ENCODE assay signal across 8 mouse cellular contexts in genomic region chr7:101321218-101321827, GRCm38 (mm10). TPM values are rescaled to one million over a fixed set of nuclear protein-coding genes. Genes with fewer than 3 reads are reported as not detected.
DNase-seq lines count a peak whose midpoint lies in the region; ATAC-seq and TF ChIP-seq lines count a peak whose summit lies in the region.

No protein-coding gene starts in this region.

- no peaks in the 10 kb centered on the region for H3K36me3 ChIP-seq in G1E (replicated peaks)
- H3K36me3 ChIP-seq in hindbrain, embryonic 10.5 days, result no peaks in the 10 kb centered on the region
- no peaks in the 10 kb centered on the region for H3K36me3 ChIP-seq in limb, embryonic 11.5 days (ENCODE audit: control insufficient read depth, insufficient read depth, low read length)
- H3K36me3 ChIP-seq in midbrain, embryonic 11.5 days (ENCODE audit: control insufficient read depth, insufficient read depth, low read length), result no peaks in the 10 kb centered on the region
- no peaks in the 10 kb centered on the region for H3K36me3 ChIP-seq in stomach, embryonic 15.5 days

- DNase-seq in A20 (ENCODE audit: low read depth, low spot score) (peak; percentile 22), G1E (ENCODE audit: low spot score) (no peak)
- DNase-seq in embryo, embryonic 10.5 days (ENCODE audit: low spot score), result peak; percentile 46
- peak; percentile 58 for DNase-seq in hindbrain, embryonic 10.5 days (ENCODE audit: low spot score)
- peak; percentile 68 for DNase-seq in limb, embryonic 11.5 days (ENCODE audit: low spot score)
- peak; percentile 95 for DNase-seq in midbrain, embryonic 11.5 days (ENCODE audit: low spot score, missing footprints)
- no peak for DNase-seq in frontal cortex, adult 2 months (ENCODE audit: extremely low spot score in 1 of 2, low spot score in 1 of 2)

- peaks cover 78% of the 10 kb centered on the region for H3K27me3 ChIP-seq in G1E (ENCODE audit: insufficient read depth, low read length)
- H3K27me3 ChIP-seq in hindbrain, embryonic 10.5 days (ENCODE audit: insufficient read depth, poor library complexity, severe bottlenecking), result peaks cover 68% of the 10 kb centered on the region
- H3K27me3 ChIP-seq in limb, embryonic 11.5 days (ENCODE audit: control insufficient read depth, insufficient read depth, low read length), result peaks cover 7% of the 10 kb centered on the region; the same call in 1 of the 2 replicates
- peaks cover 22% of the 10 kb centered on the region for H3K27me3 ChIP-seq in midbrain, embryonic 11.5 days (ENCODE audit: control insufficient read depth, insufficient read depth, low read length)
- H3K27me3 ChIP-seq in stomach, embryonic 15.5 days (replicated peaks), result no peaks in the 10 kb centered on the region

- H3K9me3 ChIP-seq in G1E (replicated peaks), result no peaks in the 10 kb centered on the region
- no peaks in the 10 kb centered on the region for H3K9me3 ChIP-seq in hindbrain, embryonic 10.5 days
- no peaks in the 10 kb centered on the region for H3K9me3 ChIP-seq in limb, embryonic 11.5 days (ENCODE audit: control insufficient read depth, low read length)
- no peaks in the 10 kb centered on the region for H3K9me3 ChIP-seq in midbrain, embryonic 11.5 days (ENCODE audit: control insufficient read depth, low read length)
- no peaks in the 10 kb centered on the region for H3K9me3 ChIP-seq in stomach, embryonic 15.5 days

- H3K9ac ChIP-seq in limb, embryonic 11.5 days (ENCODE audit: low read length), result peak overlapping the region; percentile 68
- H3K9ac ChIP-seq in midbrain, embryonic 11.5 days (ENCODE audit: low read length), result peak overlapping the region; percentile 75
- peak overlapping the region; percentile 74 for H3K9ac ChIP-seq in stomach, embryonic 15.5 days

- no peak for ATAC-seq in G1E (ENCODE audit: extremely low read depth, insufficient number of reproducible peaks, low FRiP score, poor library complexity, severe bottlenecking)
- ATAC-seq in limb, embryonic 11.5 days (ENCODE audit: insufficient number of reproducible peaks, low FRiP score, low TSS enrichment, low read depth), result peak; percentile 65
- ATAC-seq in midbrain, embryonic 11.5 days (ENCODE audit: low FRiP score), result peak; percentile 60
- peak; percentile 44 for ATAC-seq in stomach, embryonic 15.5 days (ENCODE audit: insufficient read depth, low FRiP score, low read depth)

- under 1% methylated on average over 60 of the region's 61 CpGs for WGBS in hindbrain, embryonic 10.5 days
- whole genome bisulfite sequencing in limb, embryonic 11.5 days, result under 1% methylated on average over 59 of the region's 61 CpGs
- WGBS in midbrain, embryonic 11.5 days, result 2% methylated on average over 45 of the region's 61 CpGs
- under 1% methylated on average over 58 of the region's 61 CpGs for WGBS in stomach, embryonic 15.5 days

- peak overlapping the region; percentile 98 for H3K4me2 ChIP-seq in limb, embryonic 11.5 days (ENCODE audit: low read depth, severe bottlenecking)
- H3K4me2 ChIP-seq in midbrain, embryonic 11.5 days, result peak overlapping the region; percentile 99
- H3K4me2 ChIP-seq in stomach, embryonic 15.5 days, result peak overlapping the region; percentile 94

- no peak for TF ChIP-seq CTCF in G1E (IDR thresholded peaks at IDR 0.05; ENCODE audit: low read depth, low read length)

- peaks cover 8% of the 10 kb centered on the region; the same call in 1 of the 2 replicates for H3K4me1 ChIP-seq in G1E (ENCODE audit: insufficient read depth, low read depth, low read length)
- peaks cover 37% of the 10 kb centered on the region for H3K4me1 ChIP-seq in hindbrain, embryonic 10.5 days (replicated peaks)
- H3K4me1 ChIP-seq in limb, embryonic 11.5 days (ENCODE audit: control insufficient read depth, insufficient read depth, low read length), result peaks cover 6% of the 10 kb centered on the region; the same call in 1 of the 2 replicates
- H3K4me1 ChIP-seq in midbrain, embryonic 11.5 days (ENCODE audit: control insufficient read depth, insufficient read depth, low read length), result no peaks in the 10 kb centered on the region; the same call in 1 of the 2 replicates
- peaks cover 29% of the 10 kb centered on the region for H3K4me1 ChIP-seq in stomach, embryonic 15.5 days

- peak overlapping the region; percentile 85 for H3K27ac ChIP-seq in hindbrain, embryonic 10.5 days
- H3K27ac ChIP-seq in limb, embryonic 11.5 days (replicated peaks; ENCODE audit: low read depth, low read length), result no peak overlapping the region
- no peak overlapping the region for H3K27ac ChIP-seq in midbrain, embryonic 11.5 days (ENCODE audit: low read depth, low read length)
- peak overlapping the region; percentile 95 for H3K27ac ChIP-seq in stomach, embryonic 15.5 days

- H3K4me3 ChIP-seq in G1E (ENCODE audit: low read depth, low read length), result peak overlapping the region; percentile 35; the same call in 1 of the 2 replicates
- peak overlapping the region; percentile 82 for H3K4me3 ChIP-seq in hindbrain, embryonic 10.5 days
- H3K4me3 ChIP-seq in limb, embryonic 11.5 days (ENCODE audit: low read depth, low read length), result peak overlapping the region; percentile 71
- peak overlapping the region; percentile 85 for H3K4me3 ChIP-seq in midbrain, embryonic 11.5 days (ENCODE audit: low read depth, low read length)
- H3K4me3 ChIP-seq in stomach, embryonic 15.5 days (replicated peaks), result peak overlapping the region; percentile 80

RNA-seq across cellular contexts. Expression of gene Stard10, which starts 4.4 kb away (rescaled TPM):
- not detected in 2 replicates for total RNA-seq in G1E (2014; fragmentation: Nextera tagmentation)
- not detected in 2 replicates for total RNA-seq in G1E (2017)
- 0.05 and 0.25 TPM in 2 replicates for polyA plus RNA-seq in G1E (2012)
- polyA plus RNA-seq in hindbrain, embryonic 10.5 days (2016; fragmentation: Nextera tagmentation; extraction: Ambion mirVana), result 9.8 and 10.4 TPM in 2 replicates
- 15.4 and 17.8 TPM in 2 replicates for polyA plus RNA-seq in limb, embryonic 11.5 days (2014; fragmentation: Nextera tagmentation; extraction: Ambion mirVana)
- polyA plus RNA-seq in midbrain, embryonic 11.5 days (2014; fragmentation: Nextera tagmentation; extraction: Ambion mirVana), result 5.3 and 5.7 TPM in 2 replicates
- polyA plus RNA-seq in stomach, embryonic 15.5 days (2015; fragmentation: Nextera tagmentation; extraction: Ambion mirVana), result 112 and 127 TPM in 2 replicates
- polyA plus RNA-seq in frontal cortex, adult 2 months (2012; rRNA removed), result 99.4 and 108 TPM in 2 replicates

RNA-seq across cellular contexts. Expression of gene Atg16l2, which starts 19.3 kb away (rescaled TPM):
- total RNA-seq in G1E (2014; fragmentation: Nextera tagmentation) (0.38 and 0.53 TPM in 2 replicates), G1E (2017) (1.9 and 4.6 TPM in 2 replicates)
- 1.5 and 3.2 TPM in 2 replicates for polyA plus RNA-seq in G1E (2012)
- polyA plus RNA-seq in hindbrain, embryonic 10.5 days (2016; fragmentation: Nextera tagmentation; extraction: Ambion mirVana), result 13.8 and 20.1 TPM in 2 replicates
- polyA plus RNA-seq in limb, embryonic 11.5 days (2014; fragmentation: Nextera tagmentation; extraction: Ambion mirVana), result 14.9 and 17.7 TPM in 2 replicates
- 8.5 and 14.8 TPM in 2 replicates for polyA plus RNA-seq in midbrain, embryonic 11.5 days (2014; fragmentation: Nextera tagmentation; extraction: Ambion mirVana)
- 15.4 and 16.2 TPM in 2 replicates for polyA plus RNA-seq in stomach, embryonic 15.5 days (2015; fragmentation: Nextera tagmentation; extraction: Ambion mirVana)
- polyA plus RNA-seq in frontal cortex, adult 2 months (2012; rRNA removed), result 59.2 and 67.4 TPM in 2 replicates

RNA-seq across cellular contexts. Expression of gene Arap1, which starts 26.5 kb away (rescaled TPM):
- total RNA-seq in G1E (2014; fragmentation: Nextera tagmentation) (39.7 and 67.6 TPM in 2 replicates), G1E (2017) (102 and 115 TPM in 2 replicates)
- 55.1 and 62.0 TPM in 2 replicates for polyA plus RNA-seq in G1E (2012)
- polyA plus RNA-seq in hindbrain, embryonic 10.5 days (2016; fragmentation: Nextera tagmentation; extraction: Ambion mirVana), result 14.7 and 19.2 TPM in 2 replicates
- 14.3 and 16.6 TPM in 2 replicates for polyA plus RNA-seq in limb, embryonic 11.5 days (2014; fragmentation: Nextera tagmentation; extraction: Ambion mirVana)
- 10.8 and 11.2 TPM in 2 replicates for polyA plus RNA-seq in midbrain, embryonic 11.5 days (2014; fragmentation: Nextera tagmentation; extraction: Ambion mirVana)
- 88.7 and 92.5 TPM in 2 replicates for polyA plus RNA-seq in stomach, embryonic 15.5 days (2015; fragmentation: Nextera tagmentation; extraction: Ambion mirVana)
- 19.5 and 20.2 TPM in 2 replicates for polyA plus RNA-seq in frontal cortex, adult 2 months (2012; rRNA removed)

Comparison
In these comparisons a context has a peak if more than half of its experiments do, and no peak if none do; other contexts are left out.
1. DNase-seq: peak in A20 (single experiment), embryo, embryonic 10.5 days (single experiment), hindbrain, embryonic 10.5 days (single experiment), limb, embryonic 11.5 days (single experiment) and midbrain, embryonic 11.5 days (single experiment); none in G1E (single experiment) and frontal cortex, adult 2 months (0 of 2).
2. H3K4me3 ChIP-seq: peak in every context shown above with its lines; median percentile 85 in midbrain, embryonic 11.5 days; 82 in hindbrain, embryonic 10.5 days; 80 in stomach, embryonic 15.5 days; 71 in limb, embryonic 11.5 days; 35 in G1E.
3. H3K27ac ChIP-seq: peak in hindbrain, embryonic 10.5 days (single experiment) and stomach, embryonic 15.5 days (single experiment); none in limb, embryonic 11.5 days (single experiment) and midbrain, embryonic 11.5 days (single experiment).
4. Peak in every context shown above with its lines, with median percentiles within 50 percentile points of each other: H3K4me2 ChIP-seq and H3K9ac ChIP-seq.